Mouse (Mus musculus) heart, adult 18-20 months (tissue): ENCODE data around the gene Fam178b. TPM values are rescaled to one million over a fixed set of nuclear protein-coding genes. Genes with fewer than 3 reads are reported as not detected.

Source experiments
- DNase-seq, 2 experiments: peaks; one replicate each; pipeline ENCODE4 v3.0.0; 2021 to 2022; ENCODE audit warnings: mixed read lengths in 1 of 2
- long read RNA-seq, 2 experiments: library from polyadenylated mRNA; stranded (forward); transcript quantifications; one replicate each; pipeline ENCODE4 v2.0.0; 2021
- total RNA-seq, 2 experiments: library from RNA; stranded (reverse); gene quantifications; 2 replicates each; pipeline ENCODE4 v1.2.3; 2021

The Fam178b gene
- total RNA-seq: under 1 TPM in 1 of 2 experiments, not detected in 1; 0.42 TPM
- long read RNA-seq, experiment 1, partial matches to known transcripts: 0 of 2 reads
- long read RNA-seq, experiment 1, other reads (novel, unspliced or antisense): 2 of 2 reads
- long read RNA-seq, experiment 2: 0 reads

GRCm38 (mm10) chr1:36682620-36683355, at the start of gene Fam178b:
Fam178b (minus strand) TSS chr1:36683183.
- DNase-seq: no peak

- DNase-seq: no peak
These were observed 41.1 kb upstream of the Fam178b start for GRCm38 (mm10) chr1:36724057-36724431.

- DNase-seq: no peak
These were observed 40.4 kb upstream of the Fam178b start for GRCm38 (mm10) chr1:36723146-36724056.

GRCm38 (mm10) chr1:36718786-36719185, 35.8 kb upstream of the Fam178b start:
- DNase-seq: no peak

GRCm38 (mm10) chr1:36714311-36714710, 31.3 kb upstream of the Fam178b start, which contains the start of gene Actr1b:
Actr1b (minus strand) TSS chr1:36714422.
- DNase-seq: no peak

GRCm38 (mm10) chr1:36711104-36711503, 28.1 kb upstream of the Fam178b start:
- no peak for DNase-seq

- peak; percentile 97 to 99 for DNase-seq
These were observed 26.9 kb upstream of the Fam178b start, which contains the start of gene 4933424G06Rik for GRCm38 (mm10) chr1:36709854-36710280. 4933424G06Rik (plus strand) TSS chr1:36710149.

GRCm38 (mm10) chr1:36709055-36709853, 26.3 kb upstream of the Fam178b start:
- DNase-seq: peak in 1 of 2 experiments; percentile 47

GRCm38 (mm10) chr1:36708626-36709025, 25.6 kb upstream of the Fam178b start:
- DNase-seq: no peak

- no peak for DNase-seq
These were observed 24.8 kb upstream of the Fam178b start for GRCm38 (mm10) chr1:36707797-36708196.

- no peak for DNase-seq
These were observed 24.2 kb upstream of the Fam178b start for GRCm38 (mm10) chr1:36707166-36707565.

- no peak for DNase-seq
These were observed 14.0 kb upstream of the Fam178b start for GRCm38 (mm10) chr1:36697030-36697429.

- no peak for DNase-seq
These were observed 13.4 kb upstream of the Fam178b start for GRCm38 (mm10) chr1:36696411-36696810.

- no peak for DNase-seq
These were observed 11.9 kb upstream of the Fam178b start for GRCm38 (mm10) chr1:36694871-36695270.

GRCm38 (mm10) chr1:36691271-36692155, 8.5 kb upstream of the Fam178b start, which contains the start of gene Cox5b:
Cox5b (plus strand) TSS chr1:36691449.
- peak; percentile 97 to 99 for DNase-seq

- no peak for DNase-seq
These were observed 7.8 kb upstream of the Fam178b start for GRCm38 (mm10) chr1:36690671-36691235.

- peak; percentile 85 to 87 for DNase-seq
These were observed 956 bp upstream of the Fam178b start for GRCm38 (mm10) chr1:36683810-36684467.

GRCm38 (mm10) chr1:36680893-36681292, 2.1 kb downstream of the Fam178b start:
- no peak for DNase-seq

GRCm38 (mm10) chr1:36674936-36675335, 8.0 kb downstream of the Fam178b start:
- DNase-seq: peak in 1 of 2 experiments; percentile 32
